Mouse (Mus musculus) MEL (cell line): ENCODE data around the gene AU021092. TPM values are rescaled to one million over a fixed set of nuclear protein-coding genes. Genes with fewer than 3 reads are reported as not detected.

ENCODE experiments used
- DNase-seq: peaks from one replicate; pipeline ENCODE4 v3.0.0; 2011; ENCODE audit warnings: low read depth, low spot score
- H3K27ac ChIP-seq: 2 replicates; pipeline ENCODE4 v1.5.1; 2012; ENCODE audit warnings: low read depth, mild to moderate bottlenecking, control low read depth, low read length, moderate library complexity; ENCODE audit not compliant: control insufficient read depth
- H3K27me3 ChIP-seq, 2 experiments: fragments of 150-350 bp in 1 of 2; sonication (generic) in 1 of 2; 2 replicates each; pipeline ENCODE4 v1.6.1; 2012; ENCODE audit warnings: low read length in 2 of 2, mild to moderate bottlenecking in 2 of 2, improper control_type of control experiment in 1 of 2, moderate library complexity in 1 of 2; ENCODE audit not compliant: insufficient read depth in 2 of 2, control insufficient read depth in 1 of 2
- H3K36me3 ChIP-seq, 2 experiments: 2 replicates each; pipeline ENCODE4 v1.6.1; 2012 to 2014; ENCODE audit warnings: low read length in 2 of 2, improper control_type of control experiment in 1 of 2, inconsistent platforms in 1 of 2, mild to moderate bottlenecking in 1 of 2; ENCODE audit not compliant: insufficient read depth in 2 of 2, control insufficient read depth in 1 of 2
- H3K4me1 ChIP-seq, 2 experiments: fragments of 150-350 bp in 1 of 2; sonication (generic) in 1 of 2; 2 replicates each; pipeline ENCODE4 v1.6.1; 2012; ENCODE audit warnings: low read length in 2 of 2, improper control_type of control experiment in 1 of 2, mild to moderate bottlenecking in 1 of 2; ENCODE audit not compliant: insufficient read depth in 2 of 2, control insufficient read depth in 1 of 2
- H3K4me3 ChIP-seq, 2 experiments: fragments of 150-350 bp in 1 of 2; sonication (generic) in 1 of 2; 2 replicates each; pipeline ENCODE4 v1.5.1; 2012; ENCODE audit warnings: low read depth in 2 of 2, low read length in 2 of 2, mild to moderate bottlenecking in 2 of 2, moderate library complexity in 2 of 2, control low read depth in 1 of 2, improper control_type of control experiment in 1 of 2; ENCODE audit not compliant: control insufficient read depth in 1 of 2, insufficient read depth in 1 of 2
- H3K79me2 ChIP-seq: 2 replicates; pipeline ENCODE4 v1.6.1; 2012; ENCODE audit warnings: mild to moderate bottlenecking, low read length, moderate library complexity; ENCODE audit not compliant: control insufficient read depth, poor library complexity, insufficient read depth
- H3K9ac ChIP-seq: 2 replicates; pipeline ENCODE4 v1.6.1; 2012; ENCODE audit warnings: low read depth, mild to moderate bottlenecking, control low read depth, low read length, moderate library complexity; ENCODE audit not compliant: control insufficient read depth, poor library complexity, severe bottlenecking
- H3K9me3 ChIP-seq: fragments of 150-350 bp; sonication (generic); replicated peaks from 2 replicates; pipeline ENCODE4 v1.6.1; 2012; ENCODE audit warnings: mild to moderate bottlenecking, low read length, improper control_type of control experiment, moderate library complexity; ENCODE audit not compliant: insufficient read depth
- CHD2 ChIP-seq: IDR thresholded peaks from 2 replicates; pipeline ENCODE4 v1.6.1; 2011; ENCODE audit warnings: low read length, improper control_type of control experiment
- E2F4 ChIP-seq: IDR thresholded peaks from 2 replicates; pipeline ENCODE4 v1.6.1; 2011; ENCODE audit warnings: low read depth, low read length, improper control_type of control experiment, borderline replicate concordance
- GABPA ChIP-seq: IDR thresholded peaks from 2 replicates; pipeline ENCODE4 v1.6.1; 2012; ENCODE audit warnings: low read depth, mild to moderate bottlenecking, inconsistent platforms, low read length, improper control_type of control experiment, moderate library complexity
- JUND ChIP-seq: IDR thresholded peaks from 2 replicates; pipeline ENCODE4 v1.6.1; 2011; ENCODE audit warnings: low read depth, mild to moderate bottlenecking, improper control_type of control experiment, low read length
- MAFK ChIP-seq: IDR thresholded peaks from 2 replicates; pipeline ENCODE4 v1.6.1; 2011; ENCODE audit warnings: low read depth, mild to moderate bottlenecking, low read length, improper control_type of control experiment, borderline replicate concordance
- MAZ ChIP-seq: IDR thresholded peaks from 2 replicates; pipeline ENCODE4 v1.6.1; 2012; ENCODE audit warnings: low read depth, mild to moderate bottlenecking, inconsistent platforms, low read length, improper control_type of control experiment
- MEF2A ChIP-seq: IDR thresholded peaks from 2 replicates; pipeline ENCODE4 v1.6.1; 2014; ENCODE audit warnings: low read depth, mild to moderate bottlenecking, inconsistent platforms, low read length, improper control_type of control experiment; ENCODE audit not compliant: poor library complexity, insufficient replicate concordance, severe bottlenecking; ENCODE audit errors: extremely low read depth
- MXI1 ChIP-seq: IDR thresholded peaks from 2 replicates; pipeline ENCODE4 v1.6.1; 2011; ENCODE audit warnings: mild to moderate bottlenecking, low read depth, low read length, improper control_type of control experiment
- MYC ChIP-seq: IDR thresholded peaks from 2 replicates; pipeline ENCODE4 v1.6.1; 2011; ENCODE audit warnings: low read depth, mild to moderate bottlenecking, low read length, improper control_type of control experiment, moderate library complexity
- NELFE ChIP-seq: IDR thresholded peaks from 2 replicates; pipeline ENCODE4 v1.6.1; 2011; ENCODE audit warnings: low read depth, low read length, improper control_type of control experiment
- NRF1 ChIP-seq: IDR thresholded peaks from 2 replicates; pipeline ENCODE4 v1.6.1; 2014; ENCODE audit warnings: low read depth, mild to moderate bottlenecking, inconsistent platforms, low read length, improper control_type of control experiment, moderate library complexity; ENCODE audit not compliant: poor library complexity, insufficient read depth, severe bottlenecking
- SIN3A ChIP-seq: IDR thresholded peaks from 2 replicates; pipeline ENCODE4 v1.6.1; 2012; ENCODE audit warnings: low read length, improper control_type of control experiment, inconsistent platforms
- USF2 ChIP-seq, 2 experiments: IDR thresholded peaks; 2 replicates each; pipeline ENCODE4 v1.6.1; 2011 to 2012; ENCODE audit warnings: improper control_type of control experiment in 2 of 2, low read length in 2 of 2, borderline replicate concordance in 1 of 2, inconsistent platforms in 1 of 2, low read depth in 1 of 2, mild to moderate bottlenecking in 1 of 2; ENCODE audit not compliant: insufficient read depth in 1 of 2
- ZNF384 ChIP-seq: IDR thresholded peaks from 2 replicates; pipeline ENCODE4 v1.6.1; 2012; ENCODE audit warnings: low read depth, mild to moderate bottlenecking, inconsistent platforms, low read length, improper control_type of control experiment
- polyA plus RNA-seq, 2 experiments: library from polyadenylated mRNA; stranded (reverse) in 1 of 2; unstranded in 1 of 2; fragments of >175 nt in 1 of 2; fragments of >200 nt in 1 of 2; gene quantifications; 2 replicates each; pipeline versions ENCODE4 v1.2.1 to v1.2.4; 2012; ENCODE audit warnings: low replicate concordance in 2 of 2, low read depth in 1 of 2; ENCODE audit not compliant: insufficient read length in 2 of 2, insufficient read depth in 1 of 2, missing spikeins in 1 of 2
- total RNA-seq: library from RNA; depleted of rRNA; stranded (reverse); fragments of 300-350 nt; gene quantifications from 2 replicates; pipeline ENCODE4 v1.2.3, GENCODE M21; 2012

AU021092 gene
- total and polyA plus RNA-seq, 3 experiments, result not detected

- no peaks in the 10 kb centered on the region; a peak in 2 of 4 replicates for H3K36me3 ChIP-seq
- DNase-seq, result no peak
- no peaks in the 10 kb centered on the region for H3K9me3 ChIP-seq
- H3K27ac ChIP-seq, result no peak overlapping the region
- no peak overlapping the region for H3K9ac ChIP-seq
- no peak overlapping the region for H3K4me3 ChIP-seq
- no peaks in the 10 kb centered on the region for H3K79me2 ChIP-seq
- no peaks in the 10 kb centered on the region for H3K4me1 ChIP-seq
- no peak for TF ChIP-seq MYC
- TF ChIP-seq, all 39 proteins: peak for 0
- no peaks in the 10 kb centered on the region for H3K27me3 ChIP-seq
Observed at GRCm38 (mm10) chr16:5242882-5243281, 20.8 kb upstream of the AU021092 start.

GRCm38 (mm10) chr16:5242355-5242754 is 20.3 kb upstream of the AU021092 start:
- TF ChIP-seq E2F4 (no peak), MYC (no peak), NELFE (no peak), JUND (no peak), MAZ (no peak), MAFK (no peak), CHD2 (no peak), ZNF384 (no peak), USF2 (IDR thresholded peaks at IDR 0.05; ENCODE audit: borderline replicate concordance in 1 of 2, insufficient read depth in 1 of 2, low read depth in 1 of 2, low read length in 2 of 2) (no peak), NRF1 (no peak), SIN3A (no peak), MXI1 (no peak), GABPA (no peak), MEF2A (no peak)
- Histone ChIP-seq H3K79me2 (no peaks in the 10 kb centered on the region), H3K27me3 (no peaks in the 10 kb centered on the region), H3K4me3 (no peak overlapping the region), H3K36me3 (no peaks in the 10 kb centered on the region; a peak in 2 of 4 replicates), H3K9ac (no peak overlapping the region), H3K27ac (no peak overlapping the region), H3K4me1 (no peaks in the 10 kb centered on the region), H3K9me3 (no peaks in the 10 kb centered on the region)
- no peak for DNase-seq
